Mouse (Mus musculus): ENCODE data around the gene Tex261.
"Not testable (repeated sequence)": the region's sequence is repeated elsewhere in the genome, so short reads cannot be mapped to it uniquely, and the experiment has no call there.

Tex261 gene

GRCm38 (mm10) chr6:83775638-83776293 is at the start of gene Tex261:
TSS of gene Tex261 (minus strand) at chr6:83775813.
- DNase-seq (ENCODE audit: inconsistent ontology term), result peak; percentile 95

- DNase-seq (ENCODE audit: inconsistent ontology term), result no peak
These were observed 46.2 kb upstream of the Tex261 start for GRCm38 (mm10) chr6:83821856-83822255.

GRCm38 (mm10) chr6:83820727-83821515 is 45.3 kb upstream of the Tex261 start:
- DNase-seq (ENCODE audit: inconsistent ontology term), result no peak

- peak; percentile 23 for DNase-seq (ENCODE audit: inconsistent ontology term)
These were observed 43.4 kb upstream of the Tex261 start for GRCm38 (mm10) chr6:83818996-83819395.

- DNase-seq (ENCODE audit: inconsistent ontology term), result no peak
These were observed 40.2 kb upstream of the Tex261 start for GRCm38 (mm10) chr6:83815801-83816200.

- DNase-seq (ENCODE audit: inconsistent ontology term), result no peak
These were observed 27.2 kb upstream of the Tex261 start for GRCm38 (mm10) chr6:83802846-83803245.

GRCm38 (mm10) chr6:83802033-83802432 is 26.4 kb upstream of the Tex261 start:
- DNase-seq (ENCODE audit: inconsistent ontology term), result no peak

GRCm38 (mm10) chr6:83796686-83797085 is 21.1 kb upstream of the Tex261 start:
- no peak for DNase-seq (ENCODE audit: inconsistent ontology term)

- DNase-seq (ENCODE audit: inconsistent ontology term), result no peak
These were observed 19.9 kb upstream of the Tex261 start for GRCm38 (mm10) chr6:83795492-83795900.

- peak; percentile 96 for DNase-seq (ENCODE audit: inconsistent ontology term)
These were observed 19.2 kb upstream of the Tex261 start, which contains the start of gene Nagk for GRCm38 (mm10) chr6:83794760-83795296. TSS of gene Nagk (plus strand) at chr6:83794982.

- no peak for DNase-seq (ENCODE audit: inconsistent ontology term)
These were observed 15.8 kb upstream of the Tex261 start for GRCm38 (mm10) chr6:83791251-83791890.

- DNase-seq (ENCODE audit: inconsistent ontology term), result not testable (repeated sequence)
These were observed 14.9 kb upstream of the Tex261 start for GRCm38 (mm10) chr6:83790533-83790932.

- DNase-seq (ENCODE audit: inconsistent ontology term), result peak; percentile 53
These were observed 12.9 kb upstream of the Tex261 start for GRCm38 (mm10) chr6:83788554-83788953.

GRCm38 (mm10) chr6:83786426-83786825 is 10.8 kb upstream of the Tex261 start:
- DNase-seq (ENCODE audit: inconsistent ontology term), result no peak

GRCm38 (mm10) chr6:83779026-83779425 is 3.4 kb upstream of the Tex261 start:
- peak; percentile 41 for DNase-seq (ENCODE audit: inconsistent ontology term)

- DNase-seq (ENCODE audit: inconsistent ontology term), result no peak
These were observed 2.7 kb upstream of the Tex261 start for GRCm38 (mm10) chr6:83778306-83778705.

- DNase-seq (ENCODE audit: inconsistent ontology term), result no peak
These were observed 641 bp downstream of the Tex261 start for GRCm38 (mm10) chr6:83774781-83775563.

GRCm38 (mm10) chr6:83774126-83774525 is 1.5 kb downstream of the Tex261 start:
- DNase-seq (ENCODE audit: inconsistent ontology term), result no peak

- DNase-seq (ENCODE audit: inconsistent ontology term), result no peak
These were observed 7.1 kb downstream of the Tex261 start for GRCm38 (mm10) chr6:83768485-83768884.

GRCm38 (mm10) chr6:83766982-83767381 is 8.6 kb downstream of the Tex261 start:
- no peak for DNase-seq (ENCODE audit: inconsistent ontology term)

- peak; percentile 61 for DNase-seq (ENCODE audit: inconsistent ontology term)
These were observed 12.7 kb downstream of the Tex261 start for GRCm38 (mm10) chr6:83762880-83763431.

All from Muller cell, postnatal 12 days (primary cell).